Mouse (Mus musculus): ENCODE data around the gene Msl2.

Gene Msl2

GRCm38 (mm10) chr9:101073987-101074331 lies at the start of gene Msl2:
Gene Msl2 (plus strand): TSS chr9:101074101.
- peak; percentile 39 for DNase-seq (ENCODE audit: low spot score)

DNA sequence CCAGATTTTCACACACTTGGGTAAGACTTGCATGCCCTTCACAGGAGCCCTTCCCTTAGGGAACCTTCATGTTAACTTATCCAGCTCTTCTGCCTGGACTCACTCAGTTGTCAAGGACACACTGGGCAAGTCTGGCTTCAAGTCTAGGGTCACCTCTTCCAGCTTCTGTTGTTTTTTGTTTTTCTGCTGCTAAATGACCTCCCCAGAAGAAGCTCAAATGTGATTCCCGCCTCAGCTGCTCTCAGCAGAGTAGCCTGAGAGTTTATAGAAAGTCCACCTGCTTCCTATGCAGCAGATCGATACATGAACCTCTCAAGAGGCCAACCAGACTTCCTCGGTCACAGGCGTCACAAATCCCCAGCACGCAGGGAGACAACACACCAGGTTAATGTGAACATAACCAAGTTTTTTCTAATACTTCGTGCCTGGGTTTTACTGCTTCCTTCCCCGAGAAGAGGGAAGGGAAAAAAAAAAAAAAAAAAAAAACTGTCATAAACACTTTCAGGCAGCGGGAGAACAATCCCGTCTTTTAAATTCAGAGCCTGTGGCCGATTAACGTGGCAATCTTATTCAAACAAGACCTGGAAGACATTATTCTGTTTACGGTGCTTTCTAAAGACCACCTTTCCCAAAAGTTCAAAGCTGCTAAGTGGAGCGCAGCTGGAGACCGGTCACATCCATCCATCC lies 40.0 kb upstream of the Msl2 start:
- no peak for DNase-seq (ENCODE audit: low spot score)

- peak; percentile 97 for DNase-seq (ENCODE audit: low spot score)
Observed at GRCm38 (mm10) chr9:101034448-101035098, 39.3 kb upstream of the Msl2 start, which contains the start of gene Pccb. Gene Pccb (minus strand): TSS chr9:101034898.

- DNase-seq (ENCODE audit: low spot score) = no peak
Observed at GRCm38 (mm10) chr9:101035836-101036596, 37.9 kb upstream of the Msl2 start.

- DNase-seq (ENCODE audit: low spot score) = no peak
Observed at GRCm38 (mm10) chr9:101036876-101037275, 37.0 kb upstream of the Msl2 start.

GRCm38 (mm10) chr9:101037396-101037795 lies 36.5 kb upstream of the Msl2 start:
- DNase-seq (ENCODE audit: low spot score) = no peak

DNA sequence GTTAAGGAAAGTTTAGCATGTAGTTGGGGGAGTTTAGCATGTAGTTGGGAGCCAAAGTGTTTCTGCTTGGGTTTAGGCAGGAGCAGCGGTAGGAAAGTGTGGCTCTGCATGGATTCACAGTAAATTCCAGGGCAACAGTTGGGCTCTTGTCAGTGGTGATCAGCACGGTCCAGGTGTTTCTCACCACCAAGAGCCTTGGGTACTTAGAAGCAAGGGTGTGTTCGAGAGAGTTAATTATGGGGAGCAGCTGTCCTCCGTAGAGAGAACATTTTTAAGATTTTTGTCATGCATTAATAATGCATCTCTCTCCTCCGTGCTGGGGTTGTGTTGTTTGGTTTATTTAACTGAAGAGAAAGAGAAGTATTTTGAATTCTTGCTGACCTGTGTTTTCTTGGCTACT lies 35.3 kb upstream of the Msl2 start:
- no peak for DNase-seq (ENCODE audit: low spot score)

GRCm38 (mm10) chr9:101041508-101041907 lies 32.4 kb upstream of the Msl2 start:
- no peak for DNase-seq (ENCODE audit: low spot score)

DNA sequence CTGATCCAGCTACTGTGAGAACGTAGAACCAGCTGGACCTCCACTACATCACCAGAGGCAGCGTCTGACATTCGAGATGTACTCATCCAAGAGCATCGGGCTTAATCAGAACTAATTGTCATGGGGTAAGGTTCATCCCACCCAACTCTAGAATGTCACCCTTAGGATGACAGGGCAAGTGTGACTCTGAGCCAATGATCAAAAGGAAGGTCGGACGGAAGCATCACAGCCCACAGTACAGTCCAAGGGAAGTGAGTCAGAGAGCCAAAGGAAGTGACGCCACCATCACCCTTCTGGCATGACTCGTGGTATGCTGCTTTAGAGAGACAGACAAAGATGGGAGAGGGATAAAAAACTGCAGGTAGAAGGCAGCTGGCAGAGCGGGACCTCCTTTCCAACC lies 31.7 kb upstream of the Msl2 start:
- DNase-seq (ENCODE audit: low spot score) = no peak

DNA sequence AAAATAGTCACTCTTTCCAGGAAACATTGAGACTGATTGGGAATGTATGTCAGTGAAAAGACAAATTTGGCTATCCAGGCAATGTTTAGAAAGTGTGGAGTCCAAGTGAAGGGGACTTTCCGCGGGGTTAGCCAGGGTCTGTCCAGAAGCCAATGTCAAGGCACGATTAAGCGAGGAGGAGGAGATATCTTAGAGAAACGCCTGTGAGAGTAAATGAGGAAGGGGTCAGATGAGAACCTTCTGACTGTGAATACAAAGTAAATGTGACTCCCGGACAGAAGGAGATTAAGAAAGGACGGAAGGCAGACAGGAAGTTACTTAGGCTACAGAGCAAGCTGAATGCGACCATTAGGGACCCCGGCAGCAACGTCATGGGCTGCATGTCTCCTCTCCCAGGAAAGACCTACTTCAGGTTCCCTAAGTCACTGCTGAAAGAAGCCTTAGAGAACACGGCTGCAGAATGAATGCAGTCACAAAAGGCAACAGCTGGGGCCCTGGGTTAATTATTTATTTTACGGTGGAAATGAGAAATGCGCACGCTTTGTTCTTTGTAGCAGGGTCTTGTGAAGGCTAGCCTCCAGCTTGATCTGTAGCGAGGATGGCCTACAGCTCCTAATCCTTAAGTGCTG lies 28.1 kb upstream of the Msl2 start:
- DNase-seq (ENCODE audit: low spot score) = no peak

DNA sequence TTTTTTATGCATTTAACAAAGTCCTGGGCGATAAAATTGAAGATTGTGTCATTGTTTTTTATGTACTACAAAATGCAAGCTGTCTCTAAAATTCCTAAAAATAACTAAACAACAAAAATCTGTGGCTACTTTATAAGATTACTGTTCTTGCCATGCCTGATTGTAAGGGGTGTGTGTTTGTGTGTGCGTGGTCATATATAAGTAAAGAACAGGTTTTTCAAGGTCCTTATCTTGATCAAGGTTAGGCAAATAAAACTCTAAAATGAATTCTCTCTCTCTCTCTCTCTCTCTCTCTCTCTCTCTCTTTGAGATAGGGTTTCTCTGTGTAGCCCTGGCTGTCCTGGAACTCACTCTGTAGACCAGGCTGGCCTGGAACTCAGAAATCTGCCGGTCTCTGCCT lies 21.9 kb upstream of the Msl2 start:
- no peak for DNase-seq (ENCODE audit: low spot score)

- DNase-seq (ENCODE audit: low spot score) = no peak
Observed at GRCm38 (mm10) chr9:101052691-101053090, 21.2 kb upstream of the Msl2 start.

GRCm38 (mm10) chr9:101053279-101053678 lies 20.6 kb upstream of the Msl2 start:
- DNase-seq (ENCODE audit: low spot score) = no peak

- no peak for DNase-seq (ENCODE audit: low spot score)
Observed at GRCm38 (mm10) chr9:101057156-101057555, 16.7 kb upstream of the Msl2 start.

- no peak for DNase-seq (ENCODE audit: low spot score)
Observed at GRCm38 (mm10) chr9:101061035-101061434, 12.9 kb upstream of the Msl2 start.

GRCm38 (mm10) chr9:101062253-101062780 lies 11.6 kb upstream of the Msl2 start:
- DNase-seq (ENCODE audit: low spot score) = no peak

DNA sequence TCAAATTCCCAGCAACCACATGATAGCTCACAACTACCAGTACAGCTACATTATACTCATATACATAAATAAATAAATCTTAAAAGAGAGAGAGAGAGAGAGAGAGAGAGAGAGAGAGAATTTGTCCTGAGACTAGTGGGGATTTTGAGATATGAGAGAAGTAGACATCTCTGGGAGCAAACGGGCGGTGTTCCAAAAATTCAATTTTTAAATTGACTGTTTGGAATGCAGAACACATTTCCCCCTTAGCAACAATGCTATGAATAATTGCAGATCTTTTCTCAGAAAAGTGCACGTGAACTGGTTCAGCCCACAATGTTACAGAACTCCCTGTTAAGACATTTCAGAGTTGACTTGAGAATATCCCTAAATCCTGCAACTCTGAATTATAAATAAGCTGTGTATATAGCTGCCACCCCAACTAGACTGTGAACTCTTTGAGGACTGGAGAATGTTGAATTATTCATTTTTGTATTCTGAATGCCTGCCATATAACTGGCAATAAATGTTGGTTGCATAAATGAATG lies 8.8 kb upstream of the Msl2 start:
- DNase-seq (ENCODE audit: low spot score) = no peak

DNA sequence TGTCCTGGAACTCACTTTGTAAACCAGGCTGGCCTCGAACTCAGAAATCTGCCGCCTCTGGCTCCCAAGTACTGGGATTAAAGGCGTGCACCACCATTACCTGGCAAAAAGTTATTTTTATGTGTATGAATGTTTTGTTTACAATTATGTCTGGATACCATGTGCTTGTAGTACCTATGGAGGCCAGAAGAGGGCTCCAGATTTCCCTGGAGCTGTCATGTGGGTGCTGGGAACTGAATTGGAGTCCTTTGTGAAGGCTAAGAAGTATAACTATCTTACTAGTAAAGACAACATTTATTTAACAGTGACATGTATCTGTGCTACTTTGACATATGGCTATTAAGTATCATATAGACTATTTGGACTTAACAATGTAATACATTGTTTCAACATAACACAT lies 4.1 kb upstream of the Msl2 start:
- no peak for DNase-seq (ENCODE audit: low spot score)

- DNase-seq (ENCODE audit: low spot score) = no peak
Observed at GRCm38 (mm10) chr9:101072506-101072905, 1.4 kb upstream of the Msl2 start.

DNA sequence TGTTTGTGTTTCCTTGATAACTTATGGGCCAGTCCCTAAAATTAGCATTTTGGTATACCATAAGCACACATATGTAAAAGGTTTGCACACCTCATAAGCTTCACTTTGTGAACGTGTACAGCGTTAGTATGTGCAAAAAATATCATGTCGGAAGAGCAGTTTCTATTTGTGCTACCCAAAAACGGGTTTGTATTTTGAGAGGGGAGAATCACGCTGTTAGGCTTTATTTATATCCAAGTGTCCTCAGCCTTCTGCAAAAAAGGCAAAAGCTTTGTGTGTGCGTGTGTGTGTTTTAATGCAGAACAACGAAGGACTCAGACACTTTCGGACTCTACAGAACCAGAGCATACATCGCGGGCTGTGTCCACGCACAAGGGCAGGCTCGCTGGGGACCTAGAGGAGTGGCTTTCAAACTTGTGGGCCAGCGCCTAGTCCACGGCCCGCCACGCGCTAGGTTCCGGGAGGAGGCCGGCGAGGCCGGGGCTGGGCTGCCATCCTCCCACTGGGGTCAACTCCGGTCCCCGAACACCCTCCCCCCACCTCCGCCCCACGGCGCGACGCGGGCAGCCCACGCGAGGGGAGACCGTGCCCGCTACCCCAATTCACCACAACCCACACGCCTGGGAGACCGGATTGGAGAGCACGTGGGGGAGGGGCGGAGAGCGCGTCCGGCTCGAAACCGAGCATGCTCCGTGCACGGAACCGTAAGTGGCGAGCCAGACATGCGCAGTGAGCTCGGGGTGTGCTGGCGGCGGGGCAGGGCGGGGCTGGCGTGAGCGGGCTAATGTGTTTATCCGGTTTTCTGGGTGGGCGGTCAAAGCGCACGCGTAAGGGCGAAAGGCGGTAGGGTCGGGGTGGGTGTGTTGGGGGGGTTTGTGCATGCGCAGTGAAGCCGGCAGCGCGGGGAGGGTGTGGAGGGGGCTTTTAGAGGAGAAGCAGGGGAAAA lies 587 bp upstream of the Msl2 start:
- DNase-seq (ENCODE audit: low spot score) = peak; percentile 98
